Mouse (Mus musculus) kidney, adult 2 months (tissue): ENCODE measurements around the gene Rbm28.

Source experiments
- CTCF ChIP-seq: fragments of 200-500 bp; conservative IDR thresholded peaks from 2 replicates; pipeline ENCODE4 v1.5.1; 2011; ENCODE audit warnings: low read depth, mild to moderate bottlenecking, control low read depth, low read length, moderate library complexity, mixed read lengths; ENCODE audit not compliant: insufficient read depth, insufficient read length
- POLR2A ChIP-seq: fragments of 200-500 bp; IDR thresholded peaks from one replicate; pipeline ENCODE4 v1.6.1; 2011; ENCODE audit warnings: low read depth, low read length, control low read depth

DNA sequence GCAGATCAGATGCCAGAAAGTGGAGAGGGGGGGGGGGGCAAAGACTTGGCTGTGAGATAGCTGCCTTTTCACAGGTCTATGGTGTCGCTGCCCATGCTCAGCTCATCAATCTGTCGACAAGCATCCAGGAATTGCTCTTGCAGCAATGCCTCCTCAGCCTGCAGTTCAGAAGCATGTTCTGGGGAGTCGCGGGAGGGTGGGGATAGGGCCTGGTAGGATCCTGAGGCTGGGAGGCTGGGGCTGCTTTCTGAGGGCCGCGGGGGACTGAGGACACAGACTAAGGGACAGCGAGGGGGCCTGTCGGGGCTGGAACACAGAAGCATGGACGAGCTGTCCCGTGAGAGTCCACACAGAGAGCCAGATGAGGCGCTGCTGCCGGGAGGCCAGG is 4.9 kb upstream of the Rbm28 start:
- no peak for TF ChIP-seq POLR2A
- no peak for TF ChIP-seq CTCF
